Comparison of ENCODE assay signal across 8 mouse cellular contexts in genomic region chr11:95024439-95025184, GRCm38 (mm10). TPM values are rescaled to one million over a fixed set of nuclear protein-coding genes. Genes with fewer than 3 reads are reported as not detected.
A peak's percentile ranks its signal among the peaks of the same experiment; 100 is the strongest.
DNase-seq lines count a peak whose midpoint lies in the region; ATAC-seq lines count a peak whose summit lies in the region.

No protein-coding gene starts in this region.

- WGBS in neural tube, embryonic 13.5 days, result 69% methylated on average over 29 of the region's 29 CpGs
- 73% methylated on average over 29 of the region's 29 CpGs for WGBS in heart, embryonic 10.5 days

- peaks cover 19% of the 10 kb centered on the region; the same call in 1 of the 2 replicates for H3K4me1 ChIP-seq in neural tube, embryonic 13.5 days (replicated peaks)
- H3K4me1 ChIP-seq in heart, embryonic 10.5 days, result peaks cover 27% of the 10 kb centered on the region

- H3K27me3 ChIP-seq in neural tube, embryonic 13.5 days, result no peaks in the 10 kb centered on the region
- H3K27me3 ChIP-seq in heart, embryonic 10.5 days (ENCODE audit: insufficient read depth, poor library complexity, severe bottlenecking), result peaks cover 48% of the 10 kb centered on the region

- intact Hi-C loops in gastrocnemius, postnatal 36 days (cut with DNase I), result no loop called here

- peak; percentile 36; the same call in 1 of the 2 replicates for ATAC-seq in frontal cortex, adult (ENCODE audit: low TSS enrichment)
- no peak for ATAC-seq in neural tube, embryonic 13.5 days (ENCODE audit: low read depth)

- no peak overlapping the region for H3K4me2 ChIP-seq in neural tube, embryonic 13.5 days

- H3K36me3 ChIP-seq in neural tube, embryonic 13.5 days, result peaks cover 69% of the 10 kb centered on the region
- peaks cover 86% of the 10 kb centered on the region for H3K36me3 ChIP-seq in heart, embryonic 10.5 days

- H3K9me3 ChIP-seq in neural tube, embryonic 13.5 days, result no peaks in the 10 kb centered on the region
- H3K9me3 ChIP-seq in heart, embryonic 10.5 days, result no peaks in the 10 kb centered on the region

- no peak for DNase-seq in frontal cortex, postnatal 25 days (ENCODE audit: low spot score in 2 of 2)
- no peak for DNase-seq in neural tube, embryonic 10.5 days (ENCODE audit: extremely low spot score, low spot score)
- DNase-seq in kidney, adult 11 months, result peak; percentile 71
- peak; percentile 83 for DNase-seq in retina, embryonic 14.5 days (ENCODE audit: low spot score)
- DNase-seq in heart, embryonic 10.5 days (ENCODE audit: low spot score), result no peak
- DNase-seq in gastrocnemius, postnatal 36 days, result no peak

- no peak overlapping the region for H3K4me3 ChIP-seq in neural tube, embryonic 13.5 days
- no peak overlapping the region for H3K4me3 ChIP-seq in heart, embryonic 10.5 days

- 0 out of 2 replicates have a peak overlapping the region, but pooled peaks have one; percentile 28 for H3K27ac ChIP-seq in neural tube, embryonic 13.5 days (replicated peaks)
- H3K27ac ChIP-seq in heart, embryonic 10.5 days, result no peak overlapping the region

- H3K9ac ChIP-seq in neural tube, embryonic 13.5 days, result no peak overlapping the region

RNA-seq across cellular contexts. Expression of gene Samd14, which starts 14.9 kb away (rescaled TPM):
- 133 and 151 TPM in 2 replicates for polyA plus RNA-seq in neural tube, embryonic 13.5 days (2015; fragmentation: Nextera tagmentation; extraction: Ambion mirVana)
- 15.1 and 18.8 TPM in 2 replicates for polyA plus RNA-seq in heart, embryonic 10.5 days (2016; fragmentation: Nextera tagmentation; extraction: Ambion mirVana)
- under 1 TPM; 0.44 to 0.56 TPM for total RNA-seq in gastrocnemius, postnatal 36 days (2021)

RNA-seq across cellular contexts. Expression of gene Pdk2, which starts 16.5 kb away (rescaled TPM):
- polyA plus RNA-seq in neural tube, embryonic 13.5 days (2015; fragmentation: Nextera tagmentation; extraction: Ambion mirVana), result 26.2 and 27.6 TPM in 2 replicates
- polyA plus RNA-seq in heart, embryonic 10.5 days (2016; fragmentation: Nextera tagmentation; extraction: Ambion mirVana), result 27.4 and 41.1 TPM in 2 replicates
- 100 to 1,000 TPM; 370 to 480 TPM for total RNA-seq in gastrocnemius, postnatal 36 days (2021)

RNA-seq across cellular contexts. Expression of gene Ppp1r9b, which starts 33.8 kb away (rescaled TPM):
- 18.0 and 19.3 TPM in 2 replicates for polyA plus RNA-seq in neural tube, embryonic 13.5 days (2015; fragmentation: Nextera tagmentation; extraction: Ambion mirVana)
- 8.5 and 12.5 TPM in 2 replicates for polyA plus RNA-seq in heart, embryonic 10.5 days (2016; fragmentation: Nextera tagmentation; extraction: Ambion mirVana)
- total RNA-seq in gastrocnemius, postnatal 36 days (2021), result 10 to 100 TPM; 21.9 to 22.0 TPM

RNA-seq across cellular contexts. Expression of gene Sgca, which starts 48.5 kb away (rescaled TPM):
- 1.8 TPM in 1 of 2 replicates, not detected in the other for polyA plus RNA-seq in neural tube, embryonic 13.5 days (2015; fragmentation: Nextera tagmentation; extraction: Ambion mirVana)
- 12.5 and 25.8 TPM in 2 replicates for polyA plus RNA-seq in heart, embryonic 10.5 days (2016; fragmentation: Nextera tagmentation; extraction: Ambion mirVana)
- total RNA-seq in gastrocnemius, postnatal 36 days (2021), result 100 to 1,000 TPM; 252 to 259 TPM

RNA-seq across cellular contexts. Expression of gene Itga3, which starts 52.0 kb away (rescaled TPM):
- polyA plus RNA-seq in neural tube, embryonic 13.5 days (2015; fragmentation: Nextera tagmentation; extraction: Ambion mirVana), result 12.0 and 12.1 TPM in 2 replicates
- polyA plus RNA-seq in heart, embryonic 10.5 days (2016; fragmentation: Nextera tagmentation; extraction: Ambion mirVana), result 11.5 and 13.8 TPM in 2 replicates
- total RNA-seq in gastrocnemius, postnatal 36 days (2021), result 1 to 10 TPM; 3.2 to 4.0 TPM

Comparison
In these comparisons a context has a peak if more than half of its experiments do, and no peak if none do; other contexts are left out.
1. DNase-seq: peak in kidney, adult 11 months (single experiment) and retina, embryonic 14.5 days (single experiment); none in frontal cortex, postnatal 25 days (0 of 2), neural tube, embryonic 10.5 days (single experiment), heart, embryonic 10.5 days (single experiment) and gastrocnemius, postnatal 36 days (0 of 2).